Mouse (Mus musculus) lung, adult 18-20 months (tissue): ENCODE data around the gene Tars.

Experiments
- DNase-seq, 2 experiments: peaks; one replicate each; pipeline ENCODE4 v3.0.0; 2022; ENCODE audit warnings: mixed read lengths in 2 of 2

The Tars gene

GRCm38 (mm10) chr15:11360888-11361287 is 38.6 kb downstream of the Tars start:
- DNase-seq: no peak

- no peak for DNase-seq
Observed at GRCm38 (mm10) chr15:11357501-11357900, 42.0 kb downstream of the Tars start.

DNA sequence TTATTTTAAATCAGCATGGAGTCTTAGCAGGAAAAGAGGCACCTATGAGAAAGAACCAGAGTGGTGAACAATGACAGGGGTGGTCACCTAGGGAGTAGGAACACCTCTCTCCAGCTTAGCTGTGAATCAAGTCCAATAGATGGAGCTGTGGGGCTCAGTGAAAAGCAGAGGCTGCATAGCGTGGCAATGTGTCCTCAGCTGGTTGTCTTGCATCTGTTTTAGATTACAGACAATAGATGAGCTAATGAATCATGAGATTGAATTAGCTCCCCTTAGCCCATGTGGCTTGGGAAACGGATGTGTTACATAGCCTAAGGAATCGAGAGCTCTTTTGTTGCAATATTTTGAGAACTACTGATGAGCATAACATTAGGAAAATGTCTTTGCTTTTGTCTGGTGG is 43.6 kb downstream of the Tars start:
- DNase-seq: no peak

DNA sequence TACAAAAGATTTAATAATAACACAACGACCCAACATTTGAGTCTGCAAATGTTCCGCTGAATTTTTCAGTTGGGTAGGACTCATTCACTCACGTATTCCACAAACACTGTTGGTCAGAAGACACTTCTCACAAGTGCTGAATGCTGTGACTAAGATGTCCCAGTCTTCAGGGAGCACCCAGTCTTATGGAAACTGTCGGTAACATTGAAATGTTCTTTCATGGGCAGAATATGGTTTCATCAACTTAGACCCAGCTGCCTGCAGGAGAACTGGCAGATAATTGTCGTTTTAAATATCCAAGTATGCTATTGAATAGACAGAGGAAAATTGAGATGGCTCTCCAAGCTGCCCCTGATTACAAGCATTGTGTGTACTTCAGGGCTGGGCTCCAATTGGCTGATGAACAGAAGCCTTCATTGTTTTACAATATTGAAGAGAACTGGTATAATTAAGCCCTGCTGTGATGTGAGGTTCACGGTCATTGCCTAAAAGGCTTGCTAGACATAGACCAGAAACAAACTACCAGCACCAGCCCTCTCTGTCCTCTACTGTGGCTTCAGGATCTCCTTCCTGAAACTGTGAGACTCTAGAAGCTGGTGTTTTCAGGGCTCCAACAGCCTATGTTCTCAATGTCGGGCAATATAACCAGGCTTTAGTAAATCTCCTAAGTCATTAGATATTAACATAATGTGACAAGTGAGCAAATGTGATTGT is 59.8 kb downstream of the Tars start:
- no peak for DNase-seq
